Mouse (Mus musculus): ENCODE measurements around the gene Rsph1.

DNA sequence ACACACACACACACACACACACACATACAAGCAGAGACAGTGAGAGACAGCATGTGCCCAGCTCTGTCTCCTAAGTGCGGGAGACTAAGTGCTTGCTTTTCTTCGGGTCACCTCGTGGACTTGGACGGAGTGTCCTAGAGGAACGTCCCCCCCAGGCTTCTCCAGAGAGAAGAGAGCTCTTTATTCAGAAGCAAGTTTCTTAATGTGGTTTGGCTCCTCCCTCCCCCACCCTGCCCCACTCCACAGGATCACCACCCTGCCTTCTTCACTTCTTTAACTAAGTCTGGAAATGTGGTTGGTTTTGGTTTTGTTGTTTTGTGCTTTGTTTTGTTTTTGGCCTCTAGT, 28.6 kb upstream of the Rsph1 start:
- no peak for TF ChIP-seq POLR2A (IDR thresholded peaks at IDR 0.05; ENCODE audit: extremely low read depth, insufficient read depth, low read length)
- no peak for TF ChIP-seq CTCF (IDR thresholded peaks at IDR 0.05; ENCODE audit: low read depth, low read length)

Measured in liver, adult 2 months (tissue).